Mouse (Mus musculus) olfactory bulb, adult 2 months (tissue): ENCODE data around the gene Arhgap30.

Source experiments
- CTCF ChIP-seq: fragments of 200-500 bp; IDR thresholded peaks from 2 replicates; pipeline ENCODE4 v1.5.1; 2012; ENCODE audit warnings: low read depth, mild to moderate bottlenecking, low read length, moderate library complexity; ENCODE audit not compliant: insufficient read depth
- POLR2A ChIP-seq: fragments of 200-500 bp; IDR thresholded peaks from 2 replicates; pipeline ENCODE4 v1.6.1; 2012; ENCODE audit warnings: mild to moderate bottlenecking, low read depth, low read length, moderate library complexity; ENCODE audit not compliant: insufficient read depth

GRCm38 (mm10) chr1:171446854-171447253 lies 58.1 kb downstream of the Arhgap30 start:
- TF ChIP-seq CTCF (no peak), POLR2A (no peak)
